Mouse (Mus musculus) induced T-regulatory cell, adult 2 months (primary cell): ENCODE measurements at regions not wholly inside any gene's neighbourhood (a gene's known extent, or its start where the extent isn't known, plus 50 kb on each side); places are given as distances from the start of the nearest gene placed in this dataset.

Experiments used
- DNase-seq: peaks from one replicate; pipeline ENCODE4 v3.0.0-alpha.2; 2012; ENCODE audit warnings: low read depth

DNA sequence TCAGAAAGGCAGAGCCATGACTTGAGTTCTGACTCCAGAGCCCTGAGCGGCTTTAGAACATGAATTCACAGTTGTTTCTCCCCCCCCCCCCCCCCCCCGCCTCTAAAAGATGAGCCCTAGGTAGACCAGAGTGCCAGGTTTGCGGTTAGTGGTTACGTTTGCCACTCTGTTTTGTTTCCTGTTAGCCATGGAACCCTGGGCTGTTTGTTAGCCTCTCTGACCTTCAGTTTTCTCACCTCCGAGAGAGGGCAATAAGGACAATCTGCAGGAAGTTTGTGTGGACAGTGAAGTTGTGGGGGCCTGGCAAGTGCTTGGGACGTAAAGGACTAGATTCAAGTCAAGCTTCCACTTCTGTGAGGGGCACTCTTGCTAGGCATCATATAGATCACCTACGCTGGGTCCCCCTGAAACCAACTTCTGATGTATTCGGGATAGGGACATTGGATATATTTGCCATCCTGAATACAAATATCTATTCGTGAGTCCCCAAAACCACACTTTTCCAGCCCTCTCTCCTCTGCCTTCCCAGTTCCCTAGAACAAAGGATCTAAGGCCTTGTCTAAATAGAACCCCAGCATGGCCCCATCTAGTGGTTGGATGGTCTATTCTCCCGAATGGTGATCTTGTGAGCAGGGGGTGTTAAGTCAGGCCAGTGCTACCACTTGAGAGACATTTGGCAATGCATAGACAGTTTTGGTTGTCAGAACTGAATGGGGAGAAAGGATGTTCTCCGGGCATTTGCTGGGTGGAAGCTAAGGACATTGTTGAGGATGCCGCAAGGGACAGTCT, 145.4 kb upstream of the Tle3 start:
- DNase-seq = peak; percentile 49

DNA sequence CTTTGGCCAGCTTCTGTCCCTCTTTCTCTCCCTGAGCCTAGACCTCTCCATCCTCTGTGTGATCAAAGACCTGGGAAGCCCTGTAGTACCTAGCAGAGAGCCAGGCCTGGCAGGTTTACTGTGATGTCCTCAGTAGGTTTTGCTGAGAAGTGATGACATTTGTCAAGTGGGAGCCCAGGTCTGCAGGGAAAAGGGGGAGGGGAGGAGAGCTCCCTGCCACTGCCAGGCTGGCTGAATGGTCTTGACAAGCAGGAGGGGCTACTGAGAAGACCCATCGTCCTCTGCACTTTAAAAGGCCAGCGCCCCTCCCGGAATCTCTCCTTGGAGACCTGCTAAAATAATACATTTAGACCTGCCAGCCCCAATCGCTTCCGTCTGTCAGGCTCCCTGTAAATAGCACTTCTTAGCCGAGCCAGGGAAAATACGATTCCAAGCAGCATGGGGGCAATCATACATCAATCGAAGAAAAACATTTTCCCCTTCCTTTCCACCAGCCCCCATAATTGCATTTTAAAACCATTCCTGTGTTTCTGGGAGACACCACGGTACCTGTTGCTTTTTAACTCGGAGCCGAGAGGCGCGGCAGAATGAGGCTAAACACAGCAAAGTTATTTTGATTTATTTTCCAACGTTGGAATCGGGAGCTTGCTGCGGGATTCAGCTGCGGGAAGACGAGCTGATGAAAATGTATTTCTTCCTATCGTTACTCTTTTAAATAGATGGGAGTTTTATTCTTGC, 144.5 kb upstream of the Tle3 start:
- no peak for DNase-seq

GRCm38 (mm10) chr9:61228230-61228631, 143.9 kb upstream of the Tle3 start:
- no peak for DNase-seq

- no peak for DNase-seq
Measured at GRCm38 (mm10) chr9:61230306-61230705, 141.9 kb upstream of the Tle3 start.

GRCm38 (mm10) chr9:61232630-61233029, 139.5 kb upstream of the Tle3 start:
- DNase-seq = no peak

- no peak for DNase-seq
Measured at GRCm38 (mm10) chr9:61233251-61233650, 138.9 kb upstream of the Tle3 start.

- no peak for DNase-seq
Measured at GRCm38 (mm10) chr9:61235653-61236610, 136.2 kb upstream of the Tle3 start.

DNA sequence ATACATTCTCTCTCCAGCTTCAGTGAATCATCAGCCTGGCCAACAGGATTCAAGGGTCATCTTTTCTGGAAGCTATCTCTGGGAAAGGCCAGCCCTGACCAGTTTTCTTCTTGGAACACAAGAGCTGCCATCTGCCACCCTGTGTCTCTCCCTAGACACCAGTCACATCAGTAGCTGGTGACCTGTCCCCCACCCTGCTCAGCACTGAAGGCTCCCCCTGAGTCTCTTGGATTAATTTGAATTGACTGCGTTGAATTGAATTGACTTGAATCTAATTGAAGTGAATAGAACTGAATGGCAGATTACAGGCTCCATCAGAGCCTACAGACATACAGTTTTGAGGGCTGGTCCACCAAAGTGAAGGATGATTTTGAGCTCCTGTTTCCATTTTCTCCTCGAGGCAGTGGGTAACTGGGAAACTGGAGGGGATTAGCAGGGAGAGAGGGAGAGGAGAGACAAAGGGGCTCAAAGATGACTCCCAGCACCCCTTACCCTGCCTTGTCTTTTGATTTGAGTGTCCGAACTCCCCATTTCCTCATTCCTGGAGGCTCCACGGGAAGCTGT, 133.4 kb upstream of the Tle3 start:
- DNase-seq = no peak

- no peak for DNase-seq
Measured at GRCm38 (mm10) chr9:61239328-61239727, 132.8 kb upstream of the Tle3 start.

- no peak for DNase-seq
Measured at GRCm38 (mm10) chr9:61241442-61241841, 130.7 kb upstream of the Tle3 start.

DNA sequence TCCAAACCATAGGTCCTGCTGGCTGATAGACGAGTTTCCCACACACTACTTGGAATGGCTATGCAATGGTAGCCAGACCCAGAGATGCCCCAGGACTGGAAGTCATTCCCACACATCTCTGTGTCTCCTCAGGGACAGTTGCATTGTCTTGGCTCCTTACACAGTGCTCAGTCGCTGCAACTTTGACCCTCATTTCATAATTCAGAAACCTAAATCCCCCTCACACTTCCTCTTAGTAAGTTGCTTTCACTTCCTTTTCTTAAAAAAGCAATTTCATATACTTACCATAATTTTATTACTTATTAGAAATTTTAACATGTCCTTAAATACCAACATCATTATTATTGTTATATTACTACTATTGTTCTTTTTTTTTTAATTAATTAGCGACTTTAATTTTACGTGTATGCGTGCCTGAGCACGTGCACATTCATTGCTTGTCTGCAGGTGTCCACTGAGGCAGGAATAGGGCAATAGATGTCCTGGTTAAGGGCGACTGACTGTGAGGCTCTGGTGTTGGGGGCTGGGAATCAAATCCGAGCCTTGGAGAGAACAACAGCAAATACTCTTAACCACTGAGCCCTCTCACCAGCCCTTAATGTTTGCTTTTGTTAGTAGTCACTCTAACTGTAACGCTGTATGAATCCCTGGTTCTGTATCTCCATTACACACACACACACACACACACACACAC, 129.9 kb upstream of the Tle3 start:
- no peak for DNase-seq

DNA sequence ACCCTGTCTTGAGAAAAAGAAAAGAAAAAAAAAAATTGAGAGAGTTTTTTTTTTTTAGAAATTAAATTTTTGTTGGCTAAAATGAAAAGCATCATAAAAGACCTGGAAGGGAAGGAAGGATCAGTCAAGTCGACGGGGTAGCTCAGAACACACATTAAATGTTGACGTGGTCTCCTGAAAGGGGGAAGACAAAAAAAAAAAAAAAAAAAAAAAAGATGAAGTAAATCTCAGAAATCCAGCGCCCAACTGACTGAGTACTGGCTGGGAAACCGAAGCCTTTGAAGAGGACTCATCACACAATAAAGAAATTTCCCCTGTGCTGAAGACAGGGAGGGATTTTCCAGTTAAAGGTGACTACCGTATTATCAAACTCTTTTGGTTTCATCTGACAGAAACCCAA, 128.9 kb upstream of the Tle3 start:
- DNase-seq = peak; percentile 50

- no peak for DNase-seq
Measured at GRCm38 (mm10) chr9:61249691-61250425, 122.3 kb upstream of the Tle3 start.

DNA sequence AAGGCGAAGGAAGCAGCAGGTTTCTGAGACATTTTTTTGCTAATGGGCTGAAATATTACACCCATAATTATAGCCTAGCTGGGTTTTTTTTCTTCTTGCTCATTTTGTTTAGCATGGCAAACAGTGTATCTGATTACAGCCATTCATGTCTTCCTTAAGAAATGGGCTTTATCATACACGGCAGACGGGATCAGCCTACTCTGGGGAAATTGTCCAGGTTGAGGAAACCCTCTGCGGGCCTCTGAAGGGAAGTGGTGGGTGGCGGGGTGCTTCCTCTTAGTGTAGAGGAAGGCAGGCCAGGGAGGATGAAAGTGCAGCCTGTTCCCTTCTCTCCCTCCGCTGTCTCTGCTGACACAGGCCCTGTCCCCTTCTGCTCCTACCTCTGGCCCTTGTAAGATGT, 120.6 kb upstream of the Tle3 start:
- peak; percentile 34 for DNase-seq

GRCm38 (mm10) chr9:61253761-61254160, 118.4 kb upstream of the Tle3 start:
- no peak for DNase-seq

DNA sequence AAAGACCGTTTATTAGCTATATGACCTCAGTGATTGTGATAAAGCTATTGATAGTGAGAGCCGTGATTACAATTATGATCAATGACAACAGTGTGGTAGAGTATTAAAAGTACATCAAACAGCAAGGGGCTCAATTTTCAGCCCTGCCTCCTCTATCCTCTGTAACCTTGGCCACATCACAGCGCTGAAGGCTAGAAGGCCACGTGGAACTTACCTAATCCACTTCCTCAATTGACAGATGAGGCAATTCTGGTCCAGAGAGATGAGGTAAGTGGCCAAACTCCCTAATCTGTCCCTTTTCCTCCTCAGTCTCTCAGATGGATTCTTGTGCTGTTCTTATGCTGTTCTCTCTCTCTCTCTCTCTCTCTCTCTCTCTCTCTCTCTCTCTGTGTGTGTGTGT, 114.7 kb upstream of the Tle3 start:
- no peak for DNase-seq

DNA sequence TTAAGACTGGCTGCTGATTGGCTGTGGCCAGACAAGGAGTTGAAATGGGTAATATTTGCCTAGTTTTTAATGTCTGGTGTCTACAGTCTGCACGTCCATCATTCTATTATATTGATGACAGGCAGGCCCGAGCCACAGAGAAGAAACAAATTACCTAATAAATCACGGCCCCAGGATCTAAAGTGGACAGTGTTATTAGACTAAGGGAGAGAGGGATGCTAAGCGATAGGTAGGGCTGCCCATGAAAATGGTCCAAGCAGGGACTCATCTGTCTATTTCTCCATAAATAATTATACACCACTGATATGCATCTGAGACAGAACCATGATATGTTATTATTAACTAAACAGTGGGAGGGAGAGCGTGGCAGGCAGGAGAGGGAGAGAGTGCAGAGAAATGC, 114.1 kb upstream of the Tle3 start:
- no peak for DNase-seq

DNA sequence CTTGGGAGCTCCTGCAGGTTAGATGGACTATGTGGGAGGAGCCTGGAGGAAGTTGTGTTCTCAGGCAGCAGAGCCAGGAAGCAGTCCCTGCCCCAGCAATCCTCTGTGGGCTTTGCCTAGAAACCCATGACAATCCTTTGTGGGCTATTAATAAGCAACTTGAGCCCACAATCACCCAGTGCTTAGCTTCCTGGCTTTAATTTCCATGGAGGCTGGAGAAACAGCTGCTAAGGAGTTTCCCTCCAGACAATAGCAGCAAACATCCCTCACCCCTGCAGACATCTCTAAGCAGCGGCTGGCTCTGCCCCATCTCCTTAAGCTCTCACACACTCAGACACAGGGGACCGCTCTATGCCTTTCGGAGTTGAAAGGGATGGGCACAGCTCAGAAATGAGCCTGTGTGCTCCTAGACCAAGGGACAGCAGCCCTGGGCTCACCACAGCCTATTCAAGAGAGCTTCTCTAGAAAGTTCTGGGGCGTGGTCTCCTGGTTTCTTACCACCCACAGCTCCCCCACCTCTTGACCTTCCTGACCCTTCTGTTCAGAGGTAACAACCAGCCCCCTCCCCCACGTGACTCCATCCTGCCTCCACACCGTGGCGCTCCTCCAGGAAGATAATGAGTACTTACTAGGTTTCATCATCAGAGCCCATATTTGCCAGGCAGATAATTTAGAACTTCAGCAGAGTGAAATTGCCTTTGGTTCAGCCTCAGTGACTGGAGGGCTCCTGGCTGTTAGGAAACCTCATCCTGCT, 112.6 kb upstream of the Tle3 start:
- no peak for DNase-seq

- no peak for DNase-seq
Measured at GRCm38 (mm10) chr9:61261263-61261662, 110.9 kb upstream of the Tle3 start.

GRCm38 (mm10) chr9:61261739-61262333, 110.3 kb upstream of the Tle3 start:
- no peak for DNase-seq
